Mouse (Mus musculus) intestine, embryonic 14.5 days (tissue): ENCODE data around the gene Tbcb. TPM values are rescaled to one million over a fixed set of nuclear protein-coding genes. Genes with fewer than 3 reads are reported as not detected.

Experiments
- ATAC-seq: fragments of 200-750 bp; cut with Nextera tagmentation; replicated peaks from 2 replicates; pipeline ENCODE4 v1.8.0; 2017; ENCODE audit warnings: low read depth, moderate number of reproducible peaks, moderate TSS enrichment, moderate library complexity; ENCODE audit not compliant: low FRiP score, low TSS enrichment
- DNase-seq: peaks from one replicate; pipeline ENCODE4 v3.0.0-alpha.2; 2018; ENCODE audit warnings: low spot score
- H3K27ac ChIP-seq: fragments of 300-500 bp; sonication (generic); 2 replicates; pipeline ENCODE4 v1.5.1; 2014; ENCODE audit warnings: low read depth, mild to moderate bottlenecking, control low read depth
- H3K27me3 ChIP-seq: fragments of 300-500 bp; sonication (generic); replicated peaks from 2 replicates; pipeline ENCODE4 v1.6.1; 2014; ENCODE audit warnings: low read length, control low read depth; ENCODE audit not compliant: control insufficient read depth, insufficient read depth
- H3K36me3 ChIP-seq: fragments of 300-500 bp; sonication (generic); 2 replicates; pipeline ENCODE4 v1.6.1; 2014; ENCODE audit warnings: low read length, control low read depth; ENCODE audit not compliant: control insufficient read depth, insufficient read depth
- H3K4me1 ChIP-seq: fragments of 300-500 bp; sonication (generic); replicated peaks from 2 replicates; pipeline ENCODE4 v1.6.1; 2014; ENCODE audit warnings: low read length, control low read depth, mixed read lengths; ENCODE audit not compliant: control insufficient read depth, insufficient read depth
- H3K4me2 ChIP-seq: fragments of 300-500 bp; sonication (generic); 2 replicates; pipeline ENCODE4 v1.6.1; 2014; ENCODE audit warnings: low read length
- H3K4me3 ChIP-seq: fragments of 300-500 bp; sonication (generic); 2 replicates; pipeline ENCODE4 v1.5.1; 2014; ENCODE audit warnings: low read depth, low read length, control low read depth, mixed read lengths
- H3K9ac ChIP-seq: fragments of 300-500 bp; sonication (generic); 2 replicates; pipeline ENCODE4 v1.6.1; 2014; ENCODE audit warnings: mild to moderate bottlenecking, low read length
- H3K9me3 ChIP-seq: fragments of 300-500 bp; sonication (generic); 2 replicates; pipeline ENCODE4 v1.6.1; 2016; ENCODE audit warnings: low read length, control low read depth; ENCODE audit not compliant: control insufficient read depth
- WGBS: fragments of 180-500 bp; shearing (Covaris S2); extraction: QIAGEN DNeasy Blood & Tissue Kit; methylation state at CpG from one replicate; pipeline ENCODE4 v1.1.7; 2014; 5-methylcytosine and 5-hydroxymethylcytosine counted together
- polyA plus RNA-seq: library from polyadenylated mRNA; unstranded; fragments of >200 nt; fragmentation: Nextera tagmentation; extraction: Ambion mirVana; gene quantifications from 2 replicates; pipeline ENCODE4 v1.2.1, GENCODE M21; 2014

Gene Tbcb
- polyA plus RNA-seq, 1 experiment from 2014 or later: 157 TPM

GRCm38 (mm10) chr7:30234276-30234858, 2.3 kb upstream of the Tbcb start:
- Histone ChIP-seq H3K9me3 (no peaks in the 10 kb centered on the region), H3K27ac (no peak overlapping the region), H3K4me3 (no peak overlapping the region), H3K9ac (no peak overlapping the region), H3K4me1 (peaks cover 6% of the 10 kb centered on the region), H3K36me3 (peaks cover 15% of the 10 kb centered on the region; the same call in 1 of the 2 replicates), H3K27me3 (no peaks in the 10 kb centered on the region), H3K4me2 (no peak overlapping the region)
- DNase-seq: no peak
- 95% methylated on average over 15 of the region's 15 CpGs for WGBS
- ATAC-seq: no peak

- WGBS: 86% methylated on average over 20 of the region's 20 CpGs
- Histone ChIP-seq H3K9me3 (no peaks in the 10 kb centered on the region), H3K27me3 (no peaks in the 10 kb centered on the region), H3K4me3 (no peak overlapping the region), H3K9ac (no peak overlapping the region), H3K27ac (no peak overlapping the region), H3K4me1 (peaks cover 6% of the 10 kb centered on the region), H3K36me3 (peaks cover 21% of the 10 kb centered on the region; the same call in 1 of the 2 replicates), H3K4me2 (peak overlapping the region; percentile 82; the same call in 1 of the 2 replicates)
- no peak for ATAC-seq
- DNase-seq: no peak
Observed at GRCm38 (mm10) chr7:30233387-30233786, 1.3 kb upstream of the Tbcb start.

- peak; percentile 14 for ATAC-seq
- WGBS: 3% methylated on average over 24 of the region's 24 CpGs
Observed at GRCm38 (mm10) chr7:30232631-30233148, 618 bp upstream of the Tbcb start.

GRCm38 (mm10) chr7:30231328-30231668, 774 bp downstream of the Tbcb start:
- peak overlapping the region; percentile 77 for H3K4me3 ChIP-seq
- H3K9me3 ChIP-seq: no peaks in the 10 kb centered on the region
- DNase-seq (no peak), ATAC-seq (peak; percentile 49)
- 0% methylated on average over 16 of the region's 16 CpGs for WGBS
- no peaks in the 10 kb centered on the region for H3K27me3 ChIP-seq
- peak overlapping the region; percentile 82 for H3K4me2 ChIP-seq
- peak overlapping the region; percentile 96; the same call in 1 of the 2 replicates for H3K27ac ChIP-seq
- H3K4me1 ChIP-seq: peaks cover 6% of the 10 kb centered on the region
- peaks cover 37% of the 10 kb centered on the region for H3K36me3 ChIP-seq
- H3K9ac ChIP-seq: peak overlapping the region; percentile 42

More at GRCm38 (mm10) chr7:30232631-30233148, 618 bp upstream of the Tbcb start:
- H3K36me3 ChIP-seq: peaks cover 24% of the 10 kb centered on the region; the same call in 1 of the 2 replicates
- H3K27ac ChIP-seq: peak overlapping the region; percentile 96
- peak; percentile 81 for DNase-seq
- peak overlapping the region; percentile 77 for H3K4me3 ChIP-seq
- H3K4me2 ChIP-seq: peak overlapping the region; percentile 82
- H3K27me3 ChIP-seq: no peaks in the 10 kb centered on the region
- peak overlapping the region; percentile 74 for H3K9ac ChIP-seq
- H3K4me1 ChIP-seq: peaks cover 6% of the 10 kb centered on the region
- no peaks in the 10 kb centered on the region for H3K9me3 ChIP-seq

GRCm38 (mm10) chr7:30224206-30224605, 7.9 kb downstream of the Tbcb start:
- H3K36me3 ChIP-seq: peaks cover 49% of the 10 kb centered on the region
- no peak overlapping the region for H3K4me3 ChIP-seq
- 92% methylated on average over 12 of the region's 12 CpGs for WGBS
- ATAC-seq: no peak
- H3K27me3 ChIP-seq: no peaks in the 10 kb centered on the region
- H3K4me2 ChIP-seq: no peak overlapping the region
- 0 out of 2 replicates have a peak, but pooled peaks cover 3% of the 10 kb centered on the region for H3K4me1 ChIP-seq
- DNase-seq: no peak
- H3K9ac ChIP-seq: no peak overlapping the region
- no peak overlapping the region for H3K27ac ChIP-seq
- H3K9me3 ChIP-seq: no peaks in the 10 kb centered on the region

GRCm38 (mm10) chr7:30222205-30222604, 9.9 kb downstream of the Tbcb start:
- DNase-seq: no peak
- H3K9me3 ChIP-seq: no peaks in the 10 kb centered on the region
- 86% methylated on average over 5 of the region's 5 CpGs for WGBS
- H3K27me3 ChIP-seq: no peaks in the 10 kb centered on the region
- H3K4me3 ChIP-seq: no peak overlapping the region
- no peak overlapping the region for H3K9ac ChIP-seq
- no peak for ATAC-seq
- no peak overlapping the region for H3K4me2 ChIP-seq
- H3K36me3 ChIP-seq: peaks cover 35% of the 10 kb centered on the region
- H3K4me1 ChIP-seq: 0 out of 2 replicates have a peak, but pooled peaks cover 3% of the 10 kb centered on the region
- H3K27ac ChIP-seq: no peak overlapping the region

GRCm38 (mm10) chr7:30221433-30221832, 10.6 kb downstream of the Tbcb start:
- Histone ChIP-seq H3K9me3 (no peaks in the 10 kb centered on the region), H3K27ac (no peak overlapping the region), H3K27me3 (no peaks in the 10 kb centered on the region), H3K4me3 (no peak overlapping the region), H3K4me2 (no peak overlapping the region), H3K4me1 (0 out of 2 replicates have a peak, but pooled peaks cover 3% of the 10 kb centered on the region), H3K9ac (no peak overlapping the region), H3K36me3 (peaks cover 27% of the 10 kb centered on the region)
- 86% methylated on average over 3 of the region's 3 CpGs for WGBS
- DNase-seq (no peak), ATAC-seq (no peak)

- Histone ChIP-seq H3K4me3 (peak overlapping the region; percentile 48), H3K9me3 (no peaks in the 10 kb centered on the region), H3K4me1 (0 out of 2 replicates have a peak, but pooled peaks cover 3% of the 10 kb centered on the region), H3K9ac (peak overlapping the region; percentile 53), H3K27me3 (no peaks in the 10 kb centered on the region), H3K27ac (no peak overlapping the region), H3K36me3 (peaks cover 15% of the 10 kb centered on the region), H3K4me2 (peak overlapping the region; percentile 97)
- 24% methylated on average over 11 of the region's 11 CpGs for WGBS
- DNase-seq (no peak), ATAC-seq (no peak)
Observed at GRCm38 (mm10) chr7:30220008-30220356, 12.1 kb downstream of the Tbcb start.
